Mouse (Mus musculus) embryonic stem cell, embryonic (primary cell): ENCODE data around the gene Ap1g2.

ENCODE experiments used
- CTCF ChIA-PET, 4 experiments: fragments of 300-600 bp in 2 of 4; fragments of 350-600 bp in 2 of 4; sonication (Branson Sonifier 250); formaldehyde crosslinking; loops; one replicate each; lab custom pipeline; 2022; ENCODE audit warnings: inconsistent platforms in 2 of 4; lab: Charles Lee
- POLR2A ChIA-PET, 4 experiments: fragments of 300-600 bp in 2 of 4; fragments of 350-600 bp in 2 of 4; sonication (Branson Sonifier 250); formaldehyde crosslinking; loops; one replicate each; lab custom pipeline; 2022; ENCODE audit warnings: antibody characterized with exemption in 4 of 4, inconsistent platforms in 1 of 4; lab: Charles Lee

Ap1g2 gene

DNA sequence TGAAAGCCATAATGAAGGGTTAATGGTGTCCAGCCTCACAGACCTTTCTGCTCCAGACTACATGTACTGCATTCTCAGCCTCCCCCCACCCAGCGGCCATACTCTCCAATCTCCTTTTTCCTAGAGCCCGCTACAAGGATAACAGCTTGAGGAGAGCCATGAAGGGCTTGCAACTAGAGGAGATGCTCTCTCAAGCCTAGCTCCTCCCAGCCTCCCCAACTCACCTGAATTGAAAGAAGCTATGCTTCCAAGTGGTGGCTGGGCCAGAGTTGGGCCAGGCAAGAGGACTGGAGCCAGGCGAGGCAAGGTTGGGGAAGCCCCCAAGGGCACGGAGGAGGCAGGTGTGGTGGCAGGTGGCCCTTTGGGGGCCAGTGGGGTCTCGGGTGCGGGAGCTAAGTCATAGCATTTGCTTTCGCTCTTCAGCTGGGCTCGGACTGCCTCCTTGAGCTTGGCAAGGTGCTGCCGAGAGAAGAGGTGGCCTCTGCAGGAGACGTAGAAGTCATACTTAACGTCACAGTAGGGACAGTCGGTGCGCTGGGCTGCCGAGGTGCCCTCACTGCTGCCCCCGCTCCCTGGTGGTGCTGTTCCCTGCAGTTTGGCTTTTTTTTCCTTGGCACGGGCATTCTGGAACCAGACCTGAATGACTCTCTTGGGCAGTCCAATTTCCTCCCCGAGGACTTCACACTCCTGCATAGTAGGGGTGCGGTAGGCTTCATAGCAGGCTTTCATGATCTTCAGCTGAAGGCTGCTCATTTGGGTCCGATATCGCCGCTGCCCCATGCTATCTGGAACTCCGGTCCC lies 42.6 kb downstream of the Ap1g2 start:
- POLR2A ChIA-PET, result interaction anchor here in 3 of 4 experiments (0.6 to 18.6 kb wide), 17 partner anchors 9 to 53 kb away, joined by 3 to 360 read pairs (median 4); partner anchors contain the start of genes Thtpa (in 2 of the 3), Zfhx2 (in 2 of the 3) and Ngdn (in 1 of the 3)
- CTCF ChIA-PET, result interaction anchor here (0.5 to 6.8 kb wide), 12 partner anchors 9 to 40 kb away, joined by 3 to 36 read pairs (median 4); partner anchors contain the start of gene Thtpa (in 1 of the 4)

- ChIA-PET CTCF (interaction anchor here (0.7 to 6.8 kb wide), 11 partner anchors 10 to 39 kb away, joined by 3 to 36 read pairs (median 4); partner anchors contain the start of gene Thtpa (in 1 of the 4)), POLR2A (interaction anchor here in 3 of 4 experiments (0.5 to 18.6 kb wide), 11 partner anchors 9 to 819 kb away, joined by 3 to 360 read pairs (median 8); partner anchors contain the start of genes Thtpa (in 2 of the 3), Zfhx2 (in 2 of the 3) and Ngdn (in 1 of the 3))
These were observed 43.3 kb downstream of the Ap1g2 start for GRCm38 (mm10) chr14:55063117-55063516.

DNA sequence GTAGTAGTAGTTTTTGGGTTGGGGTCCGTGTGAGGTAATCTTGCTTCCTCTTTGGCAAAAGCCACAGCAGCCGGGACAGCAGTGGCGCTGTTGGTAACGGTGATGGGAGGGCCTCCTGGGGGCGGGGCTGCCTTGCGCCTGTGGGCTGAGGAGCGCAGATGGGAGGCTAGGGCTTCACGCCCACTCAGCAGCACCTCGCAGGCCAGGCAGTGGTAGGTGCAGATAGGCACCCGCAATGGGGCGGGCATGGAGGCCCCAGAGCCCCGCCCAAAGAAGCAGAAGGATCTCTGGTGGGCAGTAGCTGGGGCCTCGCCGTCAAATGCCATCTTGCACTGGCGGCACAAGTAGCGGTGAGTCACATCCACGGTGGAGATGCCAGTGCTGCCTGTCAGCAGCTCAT lies 43.8 kb downstream of the Ap1g2 start:
- CTCF ChIA-PET, result interaction anchor here in 3 of 4 experiments (0.7 to 6.8 kb wide), 6 partner anchors 15 to 34 kb away, joined by 3 to 36 read pairs (median 8); partner anchors contain the start of gene Thtpa (in 1 of the 3)
- POLR2A ChIA-PET, result interaction anchor here in 3 of 4 experiments (0.5 to 18.6 kb wide), 11 partner anchors 10 to 819 kb away, joined by 3 to 360 read pairs (median 8); partner anchors contain the start of genes Thtpa (in 2 of the 3), Zfhx2 (in 2 of the 3) and Ngdn (in 1 of the 3)

DNA sequence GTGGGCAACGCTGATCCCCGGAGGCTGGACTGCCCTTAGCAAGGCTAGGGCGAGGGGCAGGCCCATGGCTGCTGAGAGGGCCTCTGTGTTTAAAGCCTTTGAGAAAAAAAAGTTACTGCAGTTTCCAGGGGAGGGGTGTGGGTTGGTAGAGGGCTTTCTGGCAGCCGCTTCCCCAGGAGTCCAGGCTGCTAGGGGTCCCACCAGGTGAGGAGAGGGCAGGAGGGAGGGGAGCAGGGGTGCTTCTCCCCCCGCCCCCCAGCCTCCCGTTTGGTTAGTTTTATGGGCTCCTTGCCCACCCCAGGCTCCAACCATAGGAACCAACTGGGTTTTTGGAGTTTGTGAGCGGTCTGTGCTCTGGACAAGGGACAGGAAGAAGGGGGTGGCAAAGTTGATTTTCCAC lies 44.5 kb downstream of the Ap1g2 start:
- POLR2A ChIA-PET, result interaction anchor here in 2 of 4 experiments (0.9 to 18.6 kb wide), 8 partner anchors 11 to 31 kb away, joined by 4 to 360 read pairs (median 39); partner anchors contain the start of genes Thtpa (in 2 of the 2) and Zfhx2 (in 2 of the 2)
- CTCF ChIA-PET, result interaction anchor here in 2 of 4 experiments (2.0 to 6.8 kb wide), 3 partner anchors 16 to 33 kb away, joined by 9 to 36 read pairs (median 9); no protein-coding TSS in a partner anchor

- ChIA-PET POLR2A (interaction anchor here (0.6 to 4.3 kb wide), 22 partner anchors 10 to 45 kb away, joined by 3 to 49 read pairs (median 7); partner anchors contain the start of genes Thtpa (in 2 of the 4) and Ngdn (in 1 of the 4)), CTCF (interaction anchor here in 1 of 4 experiments (1.2 to 4.2 kb wide), 2 partner anchors 19 to 30 kb away, joined by 3 to 19 read pairs; no protein-coding TSS in a partner anchor)
These were observed 46.5 kb downstream of the Ap1g2 start for GRCm38 (mm10) chr14:55059931-55060330.

GRCm38 (mm10) chr14:55059009-55059408 lies 47.4 kb downstream of the Ap1g2 start:
- POLR2A ChIA-PET, result interaction anchor here (0.7 to 4.3 kb wide), 23 partner anchors 9 to 44 kb away, joined by 3 to 49 read pairs (median 6); partner anchors contain the start of genes Thtpa (in 2 of the 4) and Ngdn (in 1 of the 4)
- CTCF ChIA-PET, result interaction anchor here in 1 of 4 experiments (1.2 to 4.2 kb wide), 3 partner anchors 20 to 44 kb away, joined by 3 to 19 read pairs (median 3); partner anchors contain the start of gene Ngdn

- ChIA-PET POLR2A (interaction anchor here in 3 of 4 experiments (0.5 to 1.5 kb wide), 4 partner anchors 11 to 537 kb away, joined by 3 to 8 read pairs (median 5); no protein-coding TSS in a partner anchor), CTCF (interaction anchor here in 1 of 4 experiments (1.2 kb wide), 1 partner anchor 31 kb away, joined by 4 read pairs; no protein-coding TSS in a partner anchor)
These were observed 51.1 kb downstream of the Ap1g2 start for GRCm38 (mm10) chr14:55055167-55055834.

DNA sequence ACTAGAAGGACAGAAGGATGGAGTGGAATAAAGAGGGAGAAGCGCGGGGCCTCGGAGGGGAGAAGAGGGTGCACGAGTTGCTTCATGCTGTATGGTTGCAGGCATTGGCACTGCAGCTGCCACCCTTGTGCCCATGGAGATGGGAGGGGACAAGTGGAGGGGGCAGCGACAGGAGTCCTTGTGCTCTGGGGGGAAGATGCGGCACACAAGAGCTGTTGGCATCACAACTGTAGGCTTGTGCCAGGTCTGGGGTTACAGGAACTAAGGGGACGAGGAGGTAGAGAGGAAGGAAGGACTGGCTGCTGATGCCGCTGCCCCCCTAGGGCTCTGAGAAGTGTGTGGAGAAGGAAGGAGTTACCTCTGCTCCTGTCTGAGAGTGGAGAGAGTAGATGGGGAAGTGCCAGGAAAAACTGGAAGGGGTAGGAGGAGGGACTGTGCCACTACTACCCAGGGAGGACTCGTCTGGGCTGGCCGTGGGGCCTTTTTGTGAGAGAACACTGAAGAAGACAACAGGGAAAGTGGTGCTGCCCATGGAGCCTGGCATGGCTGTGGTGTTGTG lies 52.1 kb downstream of the Ap1g2 start:
- ChIA-PET POLR2A (interaction anchor here in 3 of 4 experiments (0.5 to 1.5 kb wide), 4 partner anchors 13 to 538 kb away, joined by 3 to 8 read pairs (median 3); no protein-coding TSS in a partner anchor), CTCF (interaction anchor here in 1 of 4 experiments (0.6 to 0.8 kb wide), 2 partner anchors 27 to 155 kb away, joined by 3 read pairs; no protein-coding TSS in a partner anchor)

GRCm38 (mm10) chr14:55053708-55054190 lies 52.6 kb downstream of the Ap1g2 start:
- ChIA-PET CTCF (interaction anchor here in 2 of 4 experiments (0.6 to 0.8 kb wide), 3 partner anchors 26 to 172 kb away, joined by 3 to 4 read pairs (median 3); no protein-coding TSS in a partner anchor), POLR2A (interaction anchor here in 2 of 4 experiments (0.7 to 1.5 kb wide), 3 partner anchors 12 to 99 kb away, joined by 3 read pairs; no protein-coding TSS in a partner anchor)

- CTCF ChIA-PET, result interaction anchor here in 3 of 4 experiments (0.6 to 0.8 kb wide), 4 partner anchors 25 to 172 kb away, joined by 3 to 4 read pairs (median 3); no protein-coding TSS in a partner anchor
- POLR2A ChIA-PET, result interaction anchor here in 2 of 4 experiments (0.9 to 1.5 kb wide), 4 partner anchors 12 to 25 kb away, joined by 3 read pairs; no protein-coding TSS in a partner anchor
These were observed 53.3 kb downstream of the Ap1g2 start for GRCm38 (mm10) chr14:55053050-55053449.

DNA sequence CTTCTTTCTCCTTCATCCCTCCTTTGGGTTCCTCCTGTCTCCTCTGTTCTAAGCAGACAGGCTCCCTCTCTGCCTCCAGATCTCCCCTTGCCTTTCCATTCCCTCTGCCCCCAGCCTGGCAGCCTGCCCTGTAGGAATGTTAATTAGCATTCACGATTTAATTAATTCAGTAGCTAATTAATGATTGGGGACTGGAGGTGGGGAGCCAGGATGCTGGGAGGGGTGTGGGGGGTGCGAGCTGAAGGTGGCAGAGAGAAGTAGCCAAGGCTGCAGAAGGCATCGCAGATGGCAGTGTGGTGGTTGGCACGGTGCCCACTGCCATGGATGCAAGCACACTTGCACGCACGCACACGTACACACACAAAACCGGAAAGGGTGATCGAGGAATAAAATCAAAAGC lies 53.9 kb downstream of the Ap1g2 start:
- POLR2A ChIA-PET, result interaction anchor here in 2 of 4 experiments (1.0 to 1.1 kb wide), 4 partner anchors 23 to 33 kb away, joined by 3 read pairs; no protein-coding TSS in a partner anchor
- CTCF ChIA-PET, result interaction anchor here in 2 of 4 experiments (0.6 to 0.8 kb wide), 2 partner anchors 26 to 43 kb away, joined by 3 read pairs; no protein-coding TSS in a partner anchor
